Mouse (Mus musculus) spleen, embryonic (tissue): ENCODE measurements around the gene Oosp2.

Source experiments
- CTCF ChIA-PET: fragments of 350-600 bp; sonication (Branson Sonifier 250); formaldehyde crosslinking; loops from one replicate; lab custom pipeline; 2022; lab: Charles Lee

The Oosp2 gene

GRCm38 (mm10) chr19:11608172-11608571 lies 52.2 kb downstream of the Oosp2 start:
- CTCF ChIA-PET, result interaction anchor here (1.0 kb wide), 1 partner anchor 169 kb away, joined by 3 read pairs; no protein-coding TSS in a partner anchor

- CTCF ChIA-PET, result interaction anchor here (0.9 to 1.3 kb wide), 2 partner anchors 16 to 246 kb away, joined by 3 read pairs; no protein-coding TSS in a partner anchor
Observed at GRCm38 (mm10) chr19:11604603-11605002, 55.8 kb downstream of the Oosp2 start, which contains the start of gene Ms4a6d. Ms4a6d (minus strand) TSS chr19:11604849.

- CTCF ChIA-PET, result interaction anchor here (0.7 to 0.9 kb wide), 3 partner anchors 159 to 1647 kb away, joined by 3 to 6 read pairs (median 5); no protein-coding TSS in a partner anchor
Observed at GRCm38 (mm10) chr19:11602026-11602425, 58.3 kb downstream of the Oosp2 start.

GRCm38 (mm10) chr19:11601349-11601748 lies 59.0 kb downstream of the Oosp2 start:
- CTCF ChIA-PET, result interaction anchor here (0.5 to 0.9 kb wide), 4 partner anchors 158 to 418 kb away, joined by 3 to 5 read pairs (median 3); no protein-coding TSS in a partner anchor
